Mouse (Mus musculus): ENCODE results near the gene Map4k1.

The Map4k1 gene

DNA sequence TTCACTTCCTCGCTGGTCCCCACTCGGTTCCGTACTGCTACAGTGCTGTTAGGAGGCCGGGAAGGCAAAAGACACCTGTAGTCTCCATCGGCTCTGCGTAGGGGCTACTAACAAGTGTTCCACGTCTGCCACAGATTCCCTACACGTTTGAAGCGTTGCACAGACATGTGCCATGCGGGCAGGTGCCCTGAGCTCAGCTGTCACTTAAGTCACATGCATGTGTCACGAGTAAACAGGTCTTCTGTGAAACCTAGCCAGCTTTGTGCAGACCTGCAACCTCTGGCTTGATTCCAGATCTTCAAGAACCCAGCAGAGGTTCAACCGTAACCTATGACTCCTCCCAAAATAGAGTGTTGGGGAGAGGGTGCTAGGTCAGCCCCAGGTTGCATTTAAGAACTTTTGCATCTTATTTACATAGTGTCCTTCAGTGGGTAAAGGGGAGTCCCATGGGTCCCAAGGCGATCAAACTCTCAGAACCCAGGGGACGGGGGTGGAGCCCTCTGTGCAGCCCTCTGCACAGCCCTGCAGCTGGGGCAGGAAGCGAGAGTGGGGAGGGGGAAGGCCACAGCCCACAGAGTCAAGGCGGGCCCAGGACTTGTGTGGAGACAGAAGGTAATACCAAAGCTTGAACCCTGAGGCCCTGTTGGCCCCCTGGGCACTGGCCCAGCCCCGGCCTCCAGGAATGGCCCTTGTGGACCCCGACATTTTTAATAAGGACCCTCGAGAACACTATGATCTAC is 594 bp downstream of the Map4k1 start:
- DNase-seq = peak; percentile 74

DNA sequence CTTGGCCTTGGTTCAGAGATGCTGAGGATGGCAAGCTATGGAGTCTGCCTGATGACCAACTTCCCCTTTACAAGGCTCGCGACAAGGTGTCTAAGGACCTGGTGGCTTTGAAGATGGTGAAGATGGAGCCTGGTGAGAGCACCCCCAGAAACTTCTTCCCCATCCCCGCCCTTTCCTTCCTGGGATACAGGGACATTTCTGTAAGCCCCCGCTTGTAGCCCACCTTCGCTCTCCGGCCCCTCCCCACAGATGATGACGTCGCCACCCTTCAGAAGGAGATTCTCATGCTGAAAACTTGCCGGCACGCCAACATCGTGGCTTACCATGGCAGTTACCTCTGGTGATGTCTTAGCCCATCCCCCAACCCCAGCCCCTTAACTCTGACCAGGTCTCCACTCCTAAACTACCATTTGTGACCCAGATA is 1.3 kb downstream of the Map4k1 start:
- DNase-seq = peak; percentile 65

DNA sequence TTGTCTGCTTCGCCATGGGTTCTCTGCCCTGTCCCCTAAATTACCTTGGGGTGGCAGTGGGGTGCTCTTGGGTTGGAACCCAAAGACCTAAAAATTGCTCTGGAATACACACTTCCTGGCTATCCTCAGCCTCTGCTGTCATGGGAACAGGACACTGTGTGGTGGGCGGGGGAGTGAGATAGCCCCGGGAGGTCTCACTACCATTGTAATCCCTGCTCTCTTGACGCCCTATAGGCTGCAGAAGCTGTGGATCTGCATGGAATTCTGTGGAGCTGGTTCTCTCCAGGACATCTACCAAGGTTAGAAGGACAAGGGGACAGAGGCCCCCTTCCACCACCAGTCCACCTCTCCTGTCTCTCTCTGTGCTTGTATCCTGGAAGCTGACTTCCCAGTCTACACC is 2.0 kb downstream of the Map4k1 start:
- DNase-seq = no peak

DNA sequence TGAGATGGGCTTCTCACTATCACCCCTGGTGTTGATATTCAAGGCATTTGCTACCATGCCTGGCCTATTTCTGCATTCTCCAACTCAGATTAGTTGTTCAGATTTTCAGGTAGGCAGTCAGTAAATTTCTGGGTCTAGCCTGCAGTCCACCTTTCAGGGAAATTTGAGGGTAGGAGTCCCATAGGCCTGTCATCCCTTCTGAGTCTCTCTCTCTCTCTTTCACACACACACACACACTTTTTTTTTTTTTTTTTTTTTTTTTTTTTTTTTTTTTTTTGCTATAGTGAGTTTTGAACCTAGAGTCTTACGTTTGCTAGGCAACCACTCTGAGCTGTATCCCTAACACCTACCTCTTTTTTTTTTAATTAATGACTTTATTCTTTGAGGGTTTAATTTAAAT is 2.6 kb downstream of the Map4k1 start:
- no peak for DNase-seq

DNA sequence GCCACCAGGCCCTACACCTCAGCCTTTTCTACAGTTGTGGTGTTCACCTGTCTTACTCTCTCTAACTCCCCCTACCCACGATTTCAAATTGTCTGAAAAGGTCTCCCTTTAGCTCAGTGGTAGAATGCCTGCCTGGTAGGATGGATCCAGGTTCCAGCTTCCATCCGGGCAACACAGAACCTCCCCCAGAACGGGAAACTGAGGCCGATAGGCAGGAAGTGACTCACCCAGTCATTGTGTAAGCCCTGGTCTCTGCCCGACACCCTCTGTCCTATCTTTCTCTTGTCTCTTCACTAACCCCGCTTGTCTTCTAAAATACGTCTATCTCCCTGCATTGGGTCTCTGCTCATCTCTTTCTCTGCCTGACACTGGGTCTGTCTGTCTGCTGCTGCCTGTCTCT is 3.4 kb downstream of the Map4k1 start:
- no peak for DNase-seq

DNA sequence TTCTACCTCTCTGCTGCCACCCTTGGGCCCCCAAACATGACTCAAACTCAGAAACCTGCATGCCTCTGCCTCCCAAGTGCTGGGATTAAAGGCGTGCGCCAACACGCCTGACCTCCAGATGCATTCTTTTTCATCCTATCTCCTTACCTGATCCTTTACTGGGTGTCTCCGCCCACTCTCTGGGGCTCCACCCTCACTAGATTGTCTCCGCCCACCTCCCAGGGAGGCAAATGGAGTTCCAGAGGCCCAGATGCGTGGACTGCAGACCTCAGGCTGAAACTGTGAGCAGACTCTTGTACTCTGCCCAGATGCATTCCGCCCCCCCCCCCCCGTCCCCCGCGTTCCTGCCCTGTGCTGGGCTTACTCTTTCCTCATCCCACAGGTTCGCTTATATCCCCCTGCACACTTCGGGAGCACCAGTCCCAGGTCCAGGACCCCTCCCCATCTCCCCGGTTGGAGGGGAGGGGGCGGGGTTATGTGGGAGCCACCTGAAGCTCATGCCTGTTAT is 9.0 kb downstream of the Map4k1 start:
- no peak for DNase-seq

DNA sequence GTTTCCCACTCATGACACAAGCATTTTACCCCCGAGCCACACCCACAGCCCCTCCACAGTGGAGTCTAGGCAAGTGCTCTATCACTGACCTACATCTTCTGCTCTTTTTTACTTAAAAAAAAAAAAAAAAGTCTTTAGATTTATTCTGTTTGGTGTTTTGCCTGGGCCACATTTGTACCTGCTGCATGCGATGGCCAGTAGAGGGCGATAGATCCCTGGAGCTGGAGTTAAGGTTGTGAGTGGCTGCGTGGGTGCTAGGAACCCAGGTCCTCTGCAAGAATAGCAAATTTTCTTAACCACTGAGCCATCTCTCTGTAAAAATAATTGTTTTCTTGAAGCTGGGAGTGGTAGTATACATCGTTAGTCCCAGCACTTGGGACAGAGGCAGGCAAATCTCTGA is 9.8 kb downstream of the Map4k1 start:
- DNase-seq = no peak

DNA sequence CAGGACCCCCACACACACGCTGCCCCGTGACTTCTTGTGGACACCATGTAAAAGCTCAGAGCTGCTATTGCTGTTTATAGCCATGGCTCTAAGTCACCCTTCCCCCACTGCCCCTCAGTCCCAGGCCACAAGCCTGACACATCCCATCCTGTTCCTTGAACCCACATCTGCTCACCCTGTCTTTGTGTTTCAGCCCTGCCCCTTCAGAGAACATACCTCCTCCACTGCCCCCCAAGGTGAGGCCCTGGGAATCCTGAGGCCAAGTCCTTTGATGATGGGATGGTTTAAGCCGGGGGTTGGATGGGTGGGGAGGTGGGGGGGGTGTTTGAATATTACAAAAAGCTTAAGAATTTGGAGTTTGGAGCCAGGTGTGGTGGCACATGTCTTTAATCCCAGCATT is 11.1 kb downstream of the Map4k1 start:
- no peak for DNase-seq

DNA sequence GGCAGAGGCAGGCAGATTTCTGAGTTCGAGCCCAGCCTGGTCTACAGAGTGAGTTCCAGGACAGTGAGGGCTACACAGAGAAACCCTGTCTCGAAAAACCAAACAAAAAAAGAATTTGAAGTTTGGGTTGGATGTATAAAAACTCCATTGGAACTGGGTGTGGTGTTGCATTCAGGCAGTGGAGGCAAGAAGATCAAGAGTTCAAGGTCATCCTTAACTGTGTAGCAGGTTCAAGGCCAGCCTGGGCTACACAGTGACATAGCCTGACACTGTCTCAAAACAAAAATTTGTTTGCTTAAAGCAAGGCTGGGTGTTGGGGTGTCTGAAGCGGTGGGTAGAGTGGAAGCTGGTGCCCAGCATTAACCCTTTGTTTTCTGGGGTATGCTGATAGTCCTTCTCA is 11.6 kb downstream of the Map4k1 start:
- DNase-seq = no peak

DNA sequence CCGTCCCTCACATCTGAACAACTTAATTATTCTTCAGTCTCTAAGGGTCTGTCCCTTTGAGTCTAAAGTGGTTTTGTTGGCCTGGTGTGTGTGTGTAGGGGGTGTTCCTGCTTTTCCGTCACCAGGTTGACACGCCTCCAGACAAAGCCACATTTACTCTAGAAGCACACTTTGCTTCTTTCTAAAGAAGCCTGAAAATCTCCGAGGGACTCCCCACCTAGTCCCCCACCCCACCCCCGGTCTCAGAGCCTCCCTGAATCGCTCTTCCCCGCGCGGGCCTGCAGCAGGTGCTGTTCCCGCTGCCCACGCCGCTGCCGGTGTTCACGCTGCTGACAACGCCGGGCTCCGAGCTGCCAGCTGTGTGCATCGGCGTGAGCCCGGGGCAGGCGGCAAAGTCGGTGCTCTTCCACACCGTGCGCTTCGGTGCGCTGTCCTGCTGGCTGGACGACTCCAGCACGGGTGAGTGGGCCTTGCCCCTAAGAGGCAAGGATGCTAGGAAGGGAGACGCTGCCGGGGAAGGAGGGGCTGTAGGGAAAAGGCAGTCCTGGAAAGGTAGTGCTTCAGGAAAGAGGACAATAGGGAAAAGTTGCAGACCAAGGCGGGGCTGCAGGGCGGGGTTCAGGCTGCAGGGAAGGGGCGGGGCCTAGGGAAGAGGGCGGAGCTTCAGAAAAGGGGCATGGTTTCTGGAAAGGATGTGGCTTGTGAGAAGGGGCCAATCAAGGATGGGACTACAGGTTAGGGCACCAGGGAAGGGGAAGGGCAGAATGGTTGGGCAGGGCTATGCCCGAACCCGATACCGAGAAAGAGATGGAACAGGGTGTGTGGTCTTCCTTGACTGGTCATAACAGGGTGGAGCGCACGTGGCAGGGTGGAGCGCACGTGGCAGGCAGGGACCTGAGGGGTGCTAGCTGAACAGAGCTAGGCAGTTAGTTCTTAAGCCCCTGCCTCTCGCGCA is 19.1 kb downstream of the Map4k1 start:
- no peak for DNase-seq

DNA sequence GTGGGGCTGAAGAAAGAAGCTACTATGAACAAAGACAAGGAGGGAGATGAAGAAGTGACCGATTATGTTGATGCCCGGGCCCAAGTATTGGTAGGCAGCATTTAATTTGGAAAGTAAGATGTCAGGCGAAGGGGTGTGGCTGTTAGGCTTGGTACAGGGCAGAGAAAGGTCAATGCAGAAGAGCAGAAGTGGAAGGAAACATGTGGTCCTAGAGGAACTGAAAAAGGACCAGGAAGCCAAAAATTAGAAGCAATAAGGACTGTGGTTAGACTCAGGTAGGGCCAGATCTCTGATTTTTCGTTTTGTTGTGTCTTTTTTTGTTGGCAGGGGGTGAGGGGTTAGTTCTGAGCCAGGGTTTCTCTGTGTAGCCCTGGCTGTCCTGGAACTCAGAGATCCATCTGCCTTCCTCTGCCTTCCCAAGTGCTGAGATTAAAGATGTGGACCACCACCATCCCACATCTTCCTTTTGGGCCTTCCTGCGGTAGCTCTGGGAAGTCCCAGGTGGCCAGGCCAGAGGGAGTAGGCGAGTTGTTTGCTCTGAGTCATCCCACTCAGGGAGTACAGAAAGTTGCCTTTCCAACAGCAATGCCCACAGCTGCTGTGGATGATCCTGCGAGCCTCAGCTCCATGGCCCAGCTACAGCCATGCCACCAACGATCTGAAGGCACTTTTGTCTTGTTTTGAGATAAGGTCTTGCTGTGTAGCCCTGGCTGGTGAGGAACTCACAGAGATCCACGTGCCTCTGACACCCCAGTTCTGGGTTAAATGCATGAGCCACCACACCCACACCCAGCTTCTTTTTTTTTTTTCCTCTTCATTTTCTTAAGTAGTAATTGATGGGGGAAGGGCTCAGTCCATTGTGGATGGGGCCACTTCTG is 25.6 kb downstream of the Map4k1 start:
- DNase-seq = no peak

DNA sequence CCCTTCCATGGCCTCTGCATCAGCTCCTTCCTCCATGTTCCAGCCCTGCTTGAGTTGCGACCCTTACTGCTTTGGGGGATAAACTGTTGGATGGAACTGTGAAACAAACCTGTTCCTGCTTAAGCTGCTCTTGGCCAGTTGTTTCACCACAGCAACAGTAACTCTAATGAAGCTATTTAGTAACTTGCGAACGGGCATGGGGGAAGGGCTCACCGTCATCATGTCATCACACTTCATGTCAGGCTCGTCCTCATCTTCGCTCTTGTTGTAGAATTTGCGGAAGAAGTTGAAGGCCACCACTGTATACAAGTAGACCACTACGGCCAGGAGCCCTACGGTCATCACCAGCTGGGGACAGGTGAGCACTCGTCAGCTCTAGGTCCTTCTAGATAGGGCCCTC is 26.3 kb downstream of the Map4k1 start:
- no peak for DNase-seq

DNA sequence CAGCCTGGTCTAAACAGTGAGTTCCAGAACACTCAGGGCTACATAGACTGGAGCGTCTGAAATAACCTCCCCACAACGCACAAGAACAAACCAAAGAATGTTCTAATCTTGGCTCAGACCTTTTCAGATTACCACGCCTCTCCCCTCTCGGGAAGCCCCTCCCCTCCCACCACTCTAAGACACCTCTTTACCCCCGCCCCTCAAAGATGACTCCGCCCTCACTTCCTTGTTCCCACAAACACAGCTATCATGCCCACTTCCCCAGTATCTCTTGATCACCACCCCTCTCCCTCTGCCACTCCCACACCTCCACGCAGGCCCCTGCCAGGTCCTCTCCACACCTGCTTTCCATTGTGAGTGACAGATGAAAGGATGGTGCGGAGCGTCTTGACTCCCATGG is 26.9 kb downstream of the Map4k1 start:
- no peak for DNase-seq

DNA sequence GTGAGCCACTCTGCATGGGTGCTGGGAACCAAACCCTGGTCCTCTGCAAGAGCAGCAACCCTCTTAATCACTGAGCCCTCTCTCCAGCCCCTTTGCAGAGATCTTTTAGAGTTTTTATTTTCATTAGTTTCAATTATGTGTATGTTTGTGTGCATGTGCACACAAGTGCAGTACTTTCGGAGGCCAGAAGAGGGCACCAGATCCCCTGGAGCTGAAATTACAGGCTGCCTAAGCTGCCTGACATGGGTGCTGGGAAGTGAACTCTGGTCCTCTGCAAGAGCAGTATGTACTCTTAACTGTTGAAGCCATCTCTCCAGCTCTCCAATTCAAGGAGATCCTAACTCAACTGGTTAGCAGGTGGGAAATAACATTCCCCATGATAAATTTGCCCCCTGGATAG is 33.1 kb downstream of the Map4k1 start:
- DNase-seq = no peak

DNA sequence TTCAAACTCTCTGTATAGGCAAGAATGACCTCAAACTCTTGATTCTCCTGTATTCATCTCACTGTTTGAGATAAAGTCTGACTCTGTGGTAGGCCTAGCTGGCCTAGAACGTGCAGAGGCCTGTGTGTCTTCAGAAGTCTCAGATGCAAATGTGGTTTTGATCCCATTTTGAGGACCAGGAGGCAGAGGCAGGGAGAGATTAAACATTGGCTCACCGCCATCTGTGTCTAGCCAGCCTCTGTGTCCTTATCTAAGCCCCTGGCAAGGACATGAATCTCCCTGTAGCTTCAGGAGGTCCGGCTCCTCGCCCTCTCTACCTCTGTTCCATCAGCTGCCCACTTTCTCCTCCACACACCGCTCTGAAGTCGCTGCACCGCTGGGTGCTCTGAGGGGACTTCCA is 34.6 kb downstream of the Map4k1 start:
- DNase-seq = no peak

DNA sequence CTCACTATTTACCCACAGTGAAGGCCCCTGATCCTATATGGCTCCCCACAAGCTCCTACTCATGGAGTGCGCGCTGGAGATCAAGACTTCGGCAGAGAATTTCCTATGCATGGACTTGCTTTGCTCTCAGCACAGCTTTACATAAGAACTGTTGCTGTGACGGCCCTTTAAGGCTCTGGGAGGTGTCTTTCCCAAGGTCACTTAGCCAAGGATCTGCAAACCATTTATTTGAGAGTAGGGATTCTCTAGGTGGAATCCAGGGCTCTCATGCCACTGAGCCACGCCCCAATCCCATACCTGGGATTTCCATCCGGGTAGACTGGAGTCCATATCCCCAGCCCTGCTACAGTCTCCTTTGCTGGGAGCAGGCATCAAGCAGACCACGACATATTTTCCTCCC is 35.4 kb downstream of the Map4k1 start:
- DNase-seq = no peak

DNA sequence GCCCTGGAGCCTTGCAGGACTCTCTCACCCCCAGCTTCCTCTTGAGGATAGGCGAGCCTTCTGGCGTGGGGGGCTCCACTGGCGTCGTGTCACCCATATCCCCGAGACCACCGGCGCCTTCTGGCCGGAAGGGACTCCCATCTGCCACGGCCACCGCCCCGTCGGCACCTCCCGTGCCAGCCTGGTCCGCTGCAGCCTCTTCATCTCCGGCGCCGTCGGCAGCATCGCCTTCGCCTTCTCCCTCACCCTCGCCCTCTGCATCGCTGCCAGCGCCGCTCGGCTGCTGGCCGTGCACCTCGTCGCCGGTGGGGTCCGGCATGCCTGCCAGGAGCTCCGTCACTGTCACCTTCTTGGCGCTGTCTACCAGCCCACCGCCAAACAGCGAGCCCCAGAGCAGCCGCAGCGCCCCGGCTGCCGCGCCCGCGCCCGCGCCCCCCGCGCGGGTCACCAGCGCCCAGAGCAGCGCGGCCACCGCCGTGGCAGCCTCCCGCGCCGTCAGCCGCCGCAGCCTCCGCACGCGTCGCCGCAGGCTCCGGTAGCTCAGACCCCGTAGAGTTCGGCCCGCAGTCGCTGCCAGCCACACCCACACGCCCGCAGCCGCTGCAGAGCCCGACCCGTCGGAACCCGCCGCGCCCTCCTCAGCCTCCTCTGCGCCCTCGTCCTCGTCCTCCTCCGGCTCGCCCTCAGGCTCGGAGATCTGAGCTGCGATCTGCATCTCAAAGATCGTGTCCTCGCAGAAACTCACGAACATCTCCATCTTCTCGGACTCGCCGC is 37.8 kb downstream of the Map4k1 start:
- no peak for DNase-seq

DNA sequence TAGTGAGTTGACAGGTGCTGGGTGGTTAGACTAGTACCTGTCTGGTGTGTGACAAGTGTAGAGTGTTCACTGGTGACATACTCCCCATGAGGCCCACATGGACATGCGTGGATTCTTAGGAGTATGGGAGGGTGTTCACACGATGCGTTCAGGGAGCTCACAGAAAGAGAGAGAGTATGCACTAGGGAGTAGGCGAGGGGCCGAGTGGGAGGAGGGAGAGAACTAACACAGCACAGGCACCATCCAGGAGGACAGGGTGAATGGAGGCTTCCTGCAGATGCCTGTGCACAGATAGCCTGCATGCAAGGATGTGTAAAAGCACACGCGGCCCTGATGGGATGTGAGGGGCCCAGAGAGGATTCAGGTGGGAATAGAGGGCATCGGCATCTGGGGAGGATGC is 40.6 kb downstream of the Map4k1 start:
- no peak for DNase-seq

DNA sequence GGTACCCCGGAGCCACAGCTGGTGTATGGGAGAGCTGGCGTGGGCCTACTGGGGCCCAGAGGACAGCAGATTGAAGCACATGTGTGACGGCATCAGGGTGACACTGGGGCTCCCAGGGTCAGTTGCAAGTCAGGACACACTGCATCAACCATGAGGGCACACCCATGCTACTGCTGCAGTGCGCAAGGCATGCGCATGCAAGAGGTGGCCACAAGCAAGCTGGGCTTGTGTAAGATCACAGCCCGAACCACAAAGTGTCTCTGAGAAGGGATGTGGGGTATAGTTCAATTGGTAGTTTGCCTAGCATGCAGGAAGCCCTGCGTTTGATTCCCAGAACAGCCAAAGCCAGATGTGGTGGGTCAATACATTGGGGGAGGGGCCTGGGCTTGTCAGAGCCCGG is 41.7 kb downstream of the Map4k1 start:
- DNase-seq = no peak

DNA sequence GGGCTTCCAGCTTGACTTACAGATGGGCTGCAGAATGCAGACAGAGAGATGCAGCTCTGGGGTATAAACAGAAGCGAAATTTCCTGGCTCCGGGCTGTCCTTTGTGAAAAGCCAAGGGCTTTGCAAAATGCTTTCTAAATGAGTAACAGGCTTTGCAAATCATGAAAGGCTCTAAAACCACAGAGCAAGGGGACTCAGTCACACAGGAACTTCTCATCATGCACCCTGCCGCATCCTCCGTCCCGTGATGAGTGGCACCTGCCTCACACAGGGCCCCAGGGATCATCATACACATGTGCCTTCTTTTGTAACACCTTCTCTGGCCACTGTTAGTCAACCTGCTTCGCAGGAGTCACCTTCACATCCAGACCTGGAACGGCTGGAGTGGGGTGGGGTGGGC is 43.7 kb downstream of the Map4k1 start:
- DNase-seq = no peak

DNA sequence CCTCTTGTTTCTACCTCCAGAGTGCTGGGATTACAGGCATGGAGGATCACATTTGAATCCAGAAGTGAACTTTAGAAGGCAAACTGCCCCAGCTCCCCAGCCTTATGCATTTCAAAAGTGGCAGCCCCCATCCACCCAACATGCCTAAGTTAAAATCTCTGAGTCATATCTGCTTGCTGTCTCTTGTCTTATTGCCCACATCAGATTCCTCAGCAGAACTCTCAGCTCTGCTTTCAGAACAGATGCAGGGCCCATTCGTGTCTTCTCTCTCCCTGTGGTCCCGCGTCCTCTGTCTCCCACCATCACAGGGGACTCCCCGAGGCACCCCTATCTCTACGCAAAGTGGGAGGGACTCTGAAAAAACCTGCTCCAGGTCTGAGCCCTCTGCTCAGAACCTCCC is 44.3 kb downstream of the Map4k1 start:
- DNase-seq = no peak

DNA sequence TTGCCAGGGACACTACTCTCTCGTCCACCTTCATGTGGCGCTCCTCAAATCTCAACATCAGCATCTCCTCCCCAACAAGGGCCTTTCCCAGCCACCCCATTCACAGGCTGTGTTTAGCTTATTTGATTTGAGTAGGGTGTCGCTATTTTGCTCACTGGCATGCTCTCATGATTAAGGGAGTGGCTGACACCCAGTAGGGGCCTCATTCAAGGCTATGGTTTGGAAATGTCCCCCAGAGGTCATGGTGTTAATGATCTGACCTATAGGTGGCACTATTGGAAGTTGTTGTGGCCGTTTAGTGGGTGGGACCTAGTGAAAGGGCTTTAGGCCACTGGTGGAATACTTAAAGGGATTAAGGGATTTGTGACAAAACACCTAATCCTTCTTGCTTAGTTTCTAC is 45.0 kb downstream of the Map4k1 start:
- no peak for DNase-seq

Measured in cerebellum, adult 9-11 months (tissue).